Mouse (Mus musculus) cerebellum, adult 2 months (tissue): ENCODE measurements around the gene Arid1b. TPM values are rescaled to one million over a fixed set of nuclear protein-coding genes. Genes with fewer than 3 reads are reported as not detected.
A peak's percentile ranks its signal among the peaks of the same experiment; 100 is the strongest.

Experiments
- DNase-seq, 2 experiments: peaks; one replicate each; pipeline ENCODE4 v3.0.0; 2021
- H3K27ac ChIP-seq: fragments of 200-500 bp; 2 replicates; pipeline ENCODE4 v1.5.1; 2012; ENCODE audit warnings: low read length, control low read depth, inconsistent platforms; ENCODE audit not compliant: insufficient read depth
- H3K27me3 ChIP-seq: fragments of 200-500 bp; 2 replicates; pipeline ENCODE4 v1.6.1; 2012; ENCODE audit warnings: inconsistent platforms, mild to moderate bottlenecking, low read length, moderate library complexity; ENCODE audit not compliant: control insufficient read depth, insufficient read depth
- H3K4me1 ChIP-seq: fragments of 200-500 bp; 2 replicates; pipeline ENCODE4 v1.6.1; 2011; ENCODE audit warnings: low read length; ENCODE audit not compliant: control insufficient read depth, insufficient read depth
- H3K4me3 ChIP-seq: fragments of 200-500 bp; replicated peaks from 2 replicates; pipeline ENCODE3; 2011; ENCODE audit warnings: mild to moderate bottlenecking, low read depth, low read length, control low read depth; ENCODE audit not compliant: insufficient read depth
- CTCF ChIP-seq: fragments of 200-500 bp; IDR thresholded peaks from 2 replicates; pipeline ENCODE4 v1.5.1; 2011; ENCODE audit warnings: low read depth, mild to moderate bottlenecking, control low read depth, low read length, moderate library complexity, borderline replicate concordance; ENCODE audit not compliant: insufficient read depth
- POLR2A ChIP-seq: fragments of 200-500 bp; IDR thresholded peaks from 2 replicates; pipeline ENCODE4 v1.6.1; 2011; ENCODE audit warnings: low read length, control low read depth, borderline replicate concordance; ENCODE audit not compliant: insufficient read depth
- WGBS: fragments of 180-500 bp; shearing (Covaris S2); methylation state at CpG from one replicate; pipeline ENCODE4 v1.1.7; 2018; 5-methylcytosine and 5-hydroxymethylcytosine counted together
- polyA plus RNA-seq: library from polyadenylated mRNA; depleted of rRNA; stranded (reverse); fragments of >200 nt; gene quantifications from 2 replicates; pipeline ENCODE4 v1.2.3, GENCODE M21; 2012

The Arid1b gene
- polyA plus RNA-seq, 1 experiment = 25.6 TPM

GRCm38 (mm10) chr17:5284783-5285182 lies 290.7 kb downstream of the Arid1b start:
- H3K4me1 ChIP-seq = peaks cover 49% of the 10 kb centered on the region
- WGBS = 72% methylated on average over 10 of the region's 10 CpGs
- no peaks in the 10 kb centered on the region for H3K27me3 ChIP-seq
- H3K27ac ChIP-seq = no peak overlapping the region
- DNase-seq = peak in 1 of 2 experiments; percentile 43
- TF ChIP-seq POLR2A (no peak), CTCF (no peak)
- H3K4me3 ChIP-seq = no peak overlapping the region

GRCm38 (mm10) chr17:5285877-5286440 lies 291.8 kb downstream of the Arid1b start:
- WGBS = 36% methylated on average over 13 of the region's 13 CpGs
- DNase-seq = peak; percentile 56 to 57

GRCm38 (mm10) chr17:5286571-5287209 lies 292.6 kb downstream of the Arid1b start:
- Histone ChIP-seq H3K4me1 (peaks cover 33% of the 10 kb centered on the region), H3K4me3 (no peak overlapping the region), H3K27me3 (no peaks in the 10 kb centered on the region), H3K27ac (no peak overlapping the region)
- DNase-seq = peak; percentile 64 to 65
- 16% methylated on average over 15 of the region's 15 CpGs for whole genome bisulfite sequencing
- TF ChIP-seq CTCF (0 out of 2 replicates have a peak, but pooled peaks have one; percentile 15), POLR2A (no peak)

More at GRCm38 (mm10) chr17:5285877-5286440, 291.8 kb downstream of the Arid1b start:
- Histone ChIP-seq H3K4me1 (peaks cover 39% of the 10 kb centered on the region), H3K4me3 (no peak overlapping the region), H3K27ac (no peak overlapping the region), H3K27me3 (no peaks in the 10 kb centered on the region)
- no peak for TF ChIP-seq CTCF
- TF ChIP-seq POLR2A = no peak

- no peaks in the 10 kb centered on the region for H3K27me3 ChIP-seq
- no peak for DNase-seq
- WGBS = 49% methylated on average over 4 of the region's 4 CpGs
- no peak overlapping the region for H3K4me3 ChIP-seq
- peaks cover 33% of the 10 kb centered on the region for H3K4me1 ChIP-seq
- TF ChIP-seq CTCF = no peak
- TF ChIP-seq POLR2A = no peak
- H3K27ac ChIP-seq = no peak overlapping the region
Measured at GRCm38 (mm10) chr17:5287210-5287591, 293.1 kb downstream of the Arid1b start.

- Histone ChIP-seq H3K27me3 (no peaks in the 10 kb centered on the region), H3K4me3 (no peak overlapping the region), H3K27ac (no peak overlapping the region), H3K4me1 (peaks cover 33% of the 10 kb centered on the region)
- 76% methylated on average over 9 of the region's 9 CpGs for WGBS
- no peak for DNase-seq
- no peak for TF ChIP-seq CTCF
- TF ChIP-seq POLR2A = no peak
Measured at GRCm38 (mm10) chr17:5287641-5288040, 293.5 kb downstream of the Arid1b start.

GRCm38 (mm10) chr17:5293653-5294584 lies 299.8 kb downstream of the Arid1b start:
- Histone ChIP-seq H3K27me3 (no peaks in the 10 kb centered on the region), H3K4me1 (peaks cover 43% of the 10 kb centered on the region), H3K27ac (peak overlapping the region; percentile 41), H3K4me3 (no peak overlapping the region)
- WGBS = 54% methylated on average over 9 of the region's 9 CpGs
- DNase-seq = peak; percentile 67 to 83
- no peak for TF ChIP-seq POLR2A
- TF ChIP-seq CTCF = no peak

GRCm38 (mm10) chr17:5295086-5295947 lies 301.2 kb downstream of the Arid1b start:
- DNase-seq = peak; percentile 86 to 92
- H3K4me1 ChIP-seq = peaks cover 49% of the 10 kb centered on the region
- no peaks in the 10 kb centered on the region for H3K27me3 ChIP-seq
- peak overlapping the region; percentile 46; the same call in 1 of the 2 replicates for H3K27ac ChIP-seq
- TF ChIP-seq POLR2A (no peak), CTCF (no peak)
- 35% methylated on average over 19 of the region's 19 CpGs for WGBS
- peak overlapping the region; percentile 33 for H3K4me3 ChIP-seq
